Mouse (Mus musculus) G1E (cell line): Measurements from ENCODE around the gene Vamp3.

Experiments used
- CTCF ChIP-seq: IDR thresholded peaks from 2 replicates; pipeline ENCODE4 v1.5.1; 2012; ENCODE audit warnings: low read depth, low read length, inconsistent platforms, mixed read lengths
- POLR2AphosphoS5 ChIP-seq: IDR thresholded peaks from 2 replicates; pipeline ENCODE4 v1.6.1; 2012; ENCODE audit warnings: low read depth, low read length, inconsistent platforms; ENCODE audit not compliant: insufficient replicate concordance

- TF ChIP-seq CTCF (no peak), POLR2AphosphoS5 (no peak)
Measured at GRCm38 (mm10) chr4:151095207-151095606, 37.4 kb upstream of the Vamp3 start.
